Mouse (Mus musculus) limb, embryonic 12.5 days (tissue): ENCODE results near the gene Hdac5. TPM values are rescaled to one million over a fixed set of nuclear protein-coding genes. Genes with fewer than 3 reads are reported as not detected.

Experiments
- ATAC-seq: fragments of 200-750 bp; cut with Nextera tagmentation; 2 replicates; pipeline ENCODE4 v1.8.0; 2017; ENCODE audit warnings: low read depth, moderate TSS enrichment; ENCODE audit not compliant: insufficient number of reproducible peaks, insufficient read depth, low FRiP score, low TSS enrichment
- H3K27ac ChIP-seq: fragments of 300-500 bp; sonication (generic); 2 replicates; pipeline ENCODE4 v1.5.1; 2016; ENCODE audit warnings: mild to moderate bottlenecking, moderate library complexity
- H3K27me3 ChIP-seq: fragments of 300-500 bp; sonication (generic); 2 replicates; pipeline ENCODE4 v1.6.1; 2016; ENCODE audit warnings: mild to moderate bottlenecking, moderate library complexity
- H3K36me3 ChIP-seq: fragments of 300-500 bp; sonication (generic); 2 replicates; pipeline ENCODE4 v1.6.1; 2016; ENCODE audit warnings: mild to moderate bottlenecking, moderate library complexity
- H3K4me1 ChIP-seq: fragments of 300-500 bp; sonication (generic); replicated peaks from 2 replicates; pipeline ENCODE4 v1.6.1; 2016
- H3K4me2 ChIP-seq: fragments of 300-500 bp; sonication (generic); 2 replicates; pipeline ENCODE4 v1.6.1; 2016; ENCODE audit warnings: mild to moderate bottlenecking, moderate library complexity
- H3K4me3 ChIP-seq: fragments of 300-500 bp; sonication (generic); replicated peaks from 2 replicates; pipeline ENCODE4 v1.5.1; 2016; ENCODE audit warnings: mild to moderate bottlenecking
- H3K9ac ChIP-seq: fragments of 300-500 bp; sonication (generic); replicated peaks from 2 replicates; pipeline ENCODE4 v1.6.1; 2016; ENCODE audit warnings: mild to moderate bottlenecking, moderate library complexity
- H3K9me3 ChIP-seq: fragments of 300-500 bp; sonication (generic); 2 replicates; pipeline ENCODE4 v1.6.1; 2016; ENCODE audit warnings: mild to moderate bottlenecking, moderate library complexity
- WGBS: fragments of 180-500 bp; shearing (Covaris S2); methylation state at CpG from one replicate; pipeline ENCODE4 v1.1.7; 2016; 5-methylcytosine and 5-hydroxymethylcytosine counted together
- polyA plus RNA-seq: library from polyadenylated mRNA; unstranded; fragments of >200 nt; fragmentation: Nextera tagmentation; extraction: Ambion mirVana; gene quantifications from 2 replicates; pipeline ENCODE4 v1.2.1, GENCODE M21; 2016

The Hdac5 gene
- polyA plus RNA-seq, 1 experiment from 2014 or later = 58.1 TPM

DNA sequence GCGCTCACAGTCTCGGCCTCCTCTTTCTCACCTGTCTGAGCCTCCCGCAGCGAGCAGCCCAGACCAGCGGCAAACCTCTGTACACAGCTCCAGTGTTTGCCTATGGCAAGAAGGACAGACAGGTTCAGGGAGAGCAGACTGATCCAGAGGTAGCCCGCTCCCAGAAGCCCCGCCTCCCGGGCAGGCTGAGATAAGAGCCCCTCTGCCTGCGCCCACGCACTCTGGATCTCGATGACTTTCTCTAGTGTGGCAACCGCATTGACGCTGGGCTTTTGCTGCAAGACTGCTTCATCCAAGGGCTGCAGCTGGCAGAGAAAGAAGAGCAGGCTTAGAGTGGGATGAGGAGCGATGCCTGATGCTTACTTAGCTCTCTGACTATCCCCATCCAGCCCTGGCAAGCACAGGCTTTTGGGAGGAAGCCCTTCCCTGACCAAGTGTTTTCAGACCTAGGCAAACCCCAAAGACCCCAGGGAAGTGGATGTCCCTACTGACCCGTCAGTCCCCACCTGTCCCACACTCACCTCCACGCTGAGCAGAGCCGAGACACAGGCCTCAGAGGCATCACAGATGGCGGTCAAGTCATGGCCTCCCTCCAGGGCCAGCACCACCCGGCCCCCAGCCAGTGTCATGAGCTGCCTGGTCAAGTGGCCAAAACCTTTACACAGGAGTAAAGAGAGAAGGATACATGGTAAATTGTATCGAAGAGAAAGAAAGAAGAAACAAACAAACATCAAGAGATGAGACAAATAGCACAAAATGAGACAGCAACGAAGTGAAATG, 33.8 kb downstream of the Hdac5 start:
- ATAC-seq = no peak
- no peak overlapping the region for H3K4me3 ChIP-seq
- no peak overlapping the region for H3K9ac ChIP-seq
- WGBS = 90% methylated on average over 21 of the region's 21 CpGs
- no peak overlapping the region for H3K27ac ChIP-seq
- H3K9me3 ChIP-seq = no peaks in the 10 kb centered on the region
- no peak overlapping the region for H3K4me2 ChIP-seq
- peaks cover 11% of the 10 kb centered on the region for H3K4me1 ChIP-seq
- no peaks in the 10 kb centered on the region for H3K27me3 ChIP-seq
- peaks cover 91% of the 10 kb centered on the region for H3K36me3 ChIP-seq

DNA sequence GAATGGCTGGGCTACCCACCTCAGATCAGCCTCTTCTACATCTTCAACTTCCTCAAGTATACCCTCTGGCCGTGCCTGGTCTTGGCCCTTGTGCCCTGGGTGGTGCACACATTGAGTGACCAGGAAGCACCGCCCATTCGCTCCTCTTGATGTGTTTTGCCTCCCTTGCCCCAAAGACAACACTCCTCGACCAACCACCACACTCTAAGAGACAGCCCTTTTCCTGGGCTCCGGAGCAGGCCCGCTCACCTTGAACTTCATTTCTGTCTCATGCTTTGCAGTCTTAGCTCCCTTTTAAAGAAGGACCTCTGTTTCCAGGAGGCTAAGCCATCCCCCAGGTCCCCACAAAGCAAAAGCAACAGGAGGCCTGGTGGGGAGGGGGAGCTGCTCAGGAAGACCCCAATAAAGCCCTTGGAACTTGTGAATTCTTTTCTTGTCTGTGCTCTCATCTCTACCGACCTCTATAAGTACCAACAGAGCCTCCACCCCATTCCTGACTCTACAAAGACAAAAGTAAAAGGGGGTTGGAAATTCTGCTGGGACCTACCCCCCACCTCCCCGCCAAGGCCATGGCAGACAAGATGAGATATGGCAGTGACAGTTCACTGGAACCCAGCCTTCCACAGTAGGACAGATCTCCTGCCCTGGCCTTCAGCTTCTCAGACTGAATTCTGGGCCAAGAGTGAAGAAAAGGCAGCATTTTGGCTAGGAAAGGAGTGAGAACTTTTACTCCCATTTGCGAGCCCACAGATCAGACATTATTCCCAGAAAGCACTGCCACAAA, 36.1 kb downstream of the Hdac5 start:
- 85% methylated on average over 9 of the region's 9 CpGs for WGBS
- Histone ChIP-seq H3K27ac (no peak overlapping the region), H3K4me2 (no peak overlapping the region), H3K36me3 (peaks cover 67% of the 10 kb centered on the region), H3K27me3 (no peaks in the 10 kb centered on the region), H3K9me3 (no peaks in the 10 kb centered on the region), H3K9ac (no peak overlapping the region), H3K4me3 (no peak overlapping the region), H3K4me1 (peaks cover 17% of the 10 kb centered on the region)
- ATAC-seq = no peak

DNA sequence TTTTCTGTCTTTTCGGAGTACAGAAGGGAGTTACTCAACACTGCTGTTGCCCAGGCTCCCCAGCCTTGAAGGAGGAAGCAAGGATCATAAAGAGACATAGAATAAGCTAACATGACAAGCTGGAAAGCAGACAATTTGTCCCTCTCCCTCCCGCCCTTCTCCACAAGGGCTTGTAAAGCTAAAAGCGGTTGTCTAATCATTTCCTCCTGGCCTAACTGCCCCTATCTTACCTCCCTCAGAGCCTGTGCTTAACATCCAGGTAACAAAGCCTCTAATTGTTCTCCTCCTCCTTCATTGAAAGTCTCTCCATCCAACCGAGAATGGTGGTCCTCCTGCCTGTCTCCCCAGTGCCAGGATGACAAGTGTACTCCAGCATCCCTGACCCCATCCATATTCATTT, 39.1 kb downstream of the Hdac5 start:
- peak overlapping the region; percentile 42; the same call in 1 of the 2 replicates for H3K9ac ChIP-seq
- peaks cover 37% of the 10 kb centered on the region for H3K36me3 ChIP-seq
- H3K27ac ChIP-seq = peak overlapping the region; percentile 62
- peaks cover 17% of the 10 kb centered on the region for H3K4me1 ChIP-seq
- peak overlapping the region; percentile 88 for H3K4me2 ChIP-seq
- 36% methylated on average over 4 of the region's 4 CpGs for WGBS
- H3K4me3 ChIP-seq = peak overlapping the region; percentile 62
- no peaks in the 10 kb centered on the region for H3K9me3 ChIP-seq
- H3K27me3 ChIP-seq = no peaks in the 10 kb centered on the region
- no peak for ATAC-seq

DNA sequence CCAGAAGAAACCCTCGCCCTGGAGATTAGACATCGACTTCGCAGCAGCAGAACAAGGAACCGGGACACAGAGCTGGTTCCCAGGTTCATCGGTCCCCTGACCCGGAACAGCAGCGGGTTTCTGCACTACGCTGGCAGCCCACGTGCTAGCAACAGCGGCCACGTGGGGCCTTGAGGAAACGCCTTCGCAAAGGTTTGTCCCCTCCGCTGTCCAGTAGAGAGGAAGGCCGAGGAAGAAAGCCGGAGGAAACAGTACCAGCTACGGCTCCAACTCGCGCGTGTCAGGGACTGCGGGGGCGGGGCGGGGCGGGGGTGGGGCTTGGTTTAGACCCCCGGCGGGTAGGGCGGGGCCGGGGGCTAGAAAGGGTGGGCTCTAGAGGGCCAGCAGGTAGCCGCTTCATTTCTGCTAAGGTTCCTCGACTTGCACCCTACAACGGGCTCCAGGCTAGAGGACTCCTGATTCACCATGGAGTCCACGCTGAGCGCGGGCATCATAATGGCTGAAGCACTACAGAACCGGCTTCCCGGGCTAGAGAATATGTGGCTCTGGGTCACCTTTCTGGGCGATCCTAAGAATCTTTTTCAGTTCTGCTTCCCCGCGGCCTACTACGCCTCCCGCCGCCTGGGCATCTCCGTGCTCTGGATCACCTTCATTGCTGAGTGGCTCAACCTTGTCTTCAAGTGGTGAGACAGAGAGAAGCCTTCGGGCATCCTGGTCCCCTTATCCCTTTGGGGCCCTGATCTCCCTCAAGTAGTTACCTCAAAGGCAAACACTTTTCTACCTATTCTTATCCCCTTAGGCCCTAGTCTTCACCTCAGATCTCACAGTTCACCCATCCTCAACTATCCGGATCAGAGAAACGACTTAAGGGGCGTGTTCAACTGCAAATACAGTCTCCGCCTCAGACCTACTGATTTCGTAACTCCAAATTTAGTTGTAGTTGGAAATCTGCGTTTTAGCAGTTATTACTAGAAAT, 40.2 kb downstream of the Hdac5 start, which contains the start of gene G6pc3:
Gene G6pc3 (plus strand): TSS at position 160 of the 976 bp plus-strand sequence.
- Histone ChIP-seq H3K27ac (peak within 1 kb of the TSS; percentile 79), H3K9ac (peak within 1 kb of the TSS; percentile 66), H3K4me1 (peaks cover 17% of the 10 kb centered on the region), H3K9me3 (no peaks in the 10 kb centered on the region), H3K27me3 (no peaks in the 10 kb centered on the region), H3K4me3 (peak within 1 kb of the TSS; percentile 62), H3K36me3 (peaks cover 26% of the 10 kb centered on the region), H3K4me2 (peak within 1 kb of the TSS; percentile 88)
- 3% methylated on average over 49 of the region's 50 CpGs for WGBS
- peak; percentile 84 for ATAC-seq

DNA sequence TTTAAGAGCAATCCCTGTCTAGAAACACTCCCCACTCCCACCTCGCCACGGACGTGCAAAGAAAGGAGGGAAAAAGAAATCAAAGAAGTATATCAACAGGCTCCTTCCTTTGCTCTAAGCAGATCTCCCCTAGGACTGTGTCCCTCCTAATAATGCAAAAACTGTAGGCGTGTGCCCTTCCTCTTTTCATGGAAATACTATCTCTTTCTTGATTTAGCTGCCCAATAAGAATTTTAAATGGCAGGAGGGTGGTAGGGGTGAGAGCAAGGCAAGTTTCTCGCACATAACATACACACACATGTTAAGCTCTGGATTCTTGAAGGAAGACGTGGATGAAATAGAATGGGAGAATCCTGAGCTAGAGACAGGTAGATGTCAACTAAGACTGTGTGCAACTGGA, 41.0 kb downstream of the Hdac5 start:
- Histone ChIP-seq H3K4me1 (peaks cover 21% of the 10 kb centered on the region), H3K4me2 (peak overlapping the region; percentile 88), H3K36me3 (peaks cover 19% of the 10 kb centered on the region), H3K4me3 (peak overlapping the region; percentile 62), H3K27ac (no peak overlapping the region; the same call in 1 of the 2 replicates), H3K9me3 (no peaks in the 10 kb centered on the region), H3K27me3 (no peaks in the 10 kb centered on the region), H3K9ac (peak overlapping the region; percentile 66; the same call in 1 of the 2 replicates)
- WGBS = 69% methylated on average over 6 of the region's 6 CpGs
- ATAC-seq = no peak

DNA sequence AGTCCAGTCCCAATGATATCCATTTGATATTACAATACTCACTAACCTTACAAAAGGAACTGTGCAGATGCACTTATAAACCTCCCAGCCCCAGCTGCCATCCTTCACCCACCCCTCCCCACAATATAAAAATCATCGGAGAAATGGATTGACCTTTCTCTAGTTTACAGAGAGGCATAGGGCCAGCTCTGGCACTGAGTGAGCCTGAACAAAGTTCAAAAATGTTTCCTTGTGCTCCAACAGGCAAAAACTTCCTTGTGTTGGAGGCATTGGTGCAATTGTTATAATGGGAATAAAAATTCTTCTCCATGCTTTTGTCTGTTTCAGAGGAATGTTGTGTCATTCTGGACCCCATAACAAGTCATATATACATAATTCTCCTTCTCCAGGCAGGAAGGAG, 43.7 kb downstream of the Hdac5 start:
- H3K9ac ChIP-seq = no peak overlapping the region
- H3K36me3 ChIP-seq = peaks cover 13% of the 10 kb centered on the region
- no peak overlapping the region for H3K4me3 ChIP-seq
- H3K9me3 ChIP-seq = no peaks in the 10 kb centered on the region
- peaks cover 30% of the 10 kb centered on the region for H3K4me1 ChIP-seq
- 92% methylated on average over 1 of the region's 1 CpGs for WGBS
- H3K27ac ChIP-seq = no peak overlapping the region
- H3K4me2 ChIP-seq = no peak overlapping the region
- no peaks in the 10 kb centered on the region for H3K27me3 ChIP-seq
- no peak for ATAC-seq

DNA sequence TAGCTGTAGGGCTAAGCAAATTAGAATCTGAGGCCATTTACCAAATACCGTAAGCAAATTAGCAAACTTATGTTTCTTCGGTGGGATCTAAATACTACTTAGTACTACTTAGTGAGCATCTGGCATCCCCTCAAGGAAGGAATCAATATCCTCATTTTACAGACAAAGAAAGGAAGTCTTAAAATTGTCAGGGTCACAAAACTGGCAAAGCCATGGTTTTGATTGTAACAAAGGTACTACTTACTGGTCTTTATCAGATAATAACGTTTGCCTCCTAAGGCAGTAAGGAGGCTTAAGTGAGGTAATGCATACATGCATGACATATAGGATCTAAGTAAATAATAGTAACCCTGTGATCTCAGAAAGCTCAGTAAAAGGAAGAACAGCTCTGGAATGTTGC, 44.3 kb downstream of the Hdac5 start:
- Histone ChIP-seq H3K36me3 (peaks cover 19% of the 10 kb centered on the region), H3K4me1 (peaks cover 25% of the 10 kb centered on the region), H3K27me3 (no peaks in the 10 kb centered on the region), H3K4me2 (peak overlapping the region; percentile 68), H3K4me3 (peak overlapping the region; percentile 68), H3K9me3 (no peaks in the 10 kb centered on the region), H3K27ac (no peak overlapping the region), H3K9ac (no peak overlapping the region)
- ATAC-seq = no peak
- 61% methylated on average over 3 of the region's 3 CpGs for WGBS

DNA sequence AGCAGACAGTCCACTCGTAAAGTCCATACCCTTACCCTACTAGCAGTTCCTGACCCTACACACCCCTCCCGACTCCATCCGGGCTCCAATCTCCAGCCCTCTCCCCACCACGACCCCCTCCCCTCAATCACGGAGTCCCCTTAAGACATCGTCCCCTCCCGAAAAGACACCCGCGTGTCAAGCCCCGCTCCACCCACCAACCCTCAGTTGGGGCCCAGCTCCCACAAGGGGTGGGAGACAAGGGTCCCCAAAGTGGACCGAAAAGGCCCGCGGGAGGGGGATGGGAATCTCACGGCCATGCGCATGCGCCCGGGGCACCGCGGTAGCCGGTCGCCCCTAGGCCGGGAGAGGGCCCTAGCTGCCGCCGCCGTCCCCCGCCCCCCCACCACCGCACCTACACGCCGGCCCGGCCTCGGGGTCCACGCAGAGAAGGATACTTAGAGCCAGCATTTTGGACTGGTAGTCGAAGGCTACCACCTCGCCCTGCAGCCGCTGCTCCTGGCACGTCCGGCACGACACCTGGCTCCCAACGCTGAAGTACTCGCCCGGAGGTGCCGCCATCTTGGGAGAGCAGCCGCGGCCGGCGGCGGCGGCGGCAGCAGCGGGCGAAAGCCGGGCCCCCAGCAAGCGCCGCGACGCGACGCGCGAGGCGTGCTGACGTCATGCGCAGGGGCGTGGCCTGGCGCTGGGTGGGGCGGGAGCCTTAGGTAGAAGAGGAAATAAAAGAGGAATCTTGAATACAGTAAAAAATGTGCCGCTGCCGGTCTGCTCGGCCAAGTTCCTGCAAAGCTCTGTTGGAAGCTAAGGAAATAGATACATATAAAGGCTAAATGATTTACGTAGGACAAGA, 45.1 kb downstream of the Hdac5 start, which contains the start of gene Lsm12:
Gene Lsm12 (minus strand): TSS at position 651 of the 850 bp plus-strand sequence.
- Histone ChIP-seq H3K4me2 (peak within 1 kb of the TSS; percentile 68), H3K4me3 (peak within 1 kb of the TSS; percentile 68), H3K27me3 (no peaks in the 10 kb centered on the region), H3K4me1 (peaks cover 20% of the 10 kb centered on the region), H3K9me3 (no peaks in the 10 kb centered on the region), H3K36me3 (peaks cover 27% of the 10 kb centered on the region), H3K9ac (peak within 1 kb of the TSS; percentile 90), H3K27ac (peak within 1 kb of the TSS; percentile 92)
- under 1% methylated on average over 70 of the region's 70 CpGs for WGBS
- ATAC-seq = peak; percentile 82

DNA sequence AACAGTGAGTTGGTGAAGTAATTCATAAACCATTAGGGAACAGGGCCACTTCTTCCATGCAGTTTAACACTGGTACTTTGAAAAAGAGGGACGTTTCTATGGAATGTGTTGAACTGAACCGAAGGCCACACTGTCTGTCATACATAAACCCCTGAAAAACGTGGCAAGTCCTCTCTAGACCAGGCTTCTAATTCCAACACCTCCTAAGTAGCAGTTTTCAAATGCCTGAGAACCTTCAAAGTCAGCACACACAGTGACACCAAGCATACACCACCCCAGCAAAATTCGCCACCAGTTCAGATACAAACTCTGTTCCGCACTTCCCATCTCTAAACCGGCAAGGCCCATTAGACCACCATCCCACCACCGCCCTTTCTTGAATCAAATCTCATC, 45.7 kb downstream of the Hdac5 start:
- Histone ChIP-seq H3K27me3 (no peaks in the 10 kb centered on the region), H3K4me1 (peaks cover 19% of the 10 kb centered on the region), H3K4me3 (peak overlapping the region; percentile 68), H3K9ac (peak overlapping the region; percentile 90), H3K9me3 (no peaks in the 10 kb centered on the region), H3K27ac (peak overlapping the region; percentile 92), H3K4me2 (peak overlapping the region; percentile 68), H3K36me3 (peaks cover 33% of the 10 kb centered on the region)
- 5% methylated on average over 7 of the region's 7 CpGs for WGBS
- ATAC-seq = no peak

DNA sequence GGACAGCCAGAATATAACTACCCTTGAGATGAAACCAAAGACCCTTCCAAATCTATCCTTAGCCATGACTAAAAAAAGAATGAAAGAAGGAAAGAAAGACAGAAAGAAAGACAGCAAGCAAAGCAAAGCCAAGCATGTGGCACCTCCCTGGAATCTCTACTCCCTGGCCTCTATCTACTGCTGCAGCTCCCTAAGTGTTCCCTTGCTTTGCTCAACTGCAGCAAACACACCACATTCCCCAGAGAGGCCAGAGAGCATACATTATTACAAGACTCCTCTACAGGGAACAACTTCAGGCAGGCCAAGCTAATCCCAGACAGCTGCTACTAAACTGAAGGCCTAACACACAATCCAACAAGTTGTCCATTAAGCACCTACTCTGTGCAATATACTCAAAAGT, 50.1 kb downstream of the Hdac5 start:
- H3K9me3 ChIP-seq = no peaks in the 10 kb centered on the region
- H3K4me1 ChIP-seq = peaks cover 15% of the 10 kb centered on the region
- peaks cover 69% of the 10 kb centered on the region for H3K36me3 ChIP-seq
- no peaks in the 10 kb centered on the region for H3K27me3 ChIP-seq
- no peak overlapping the region for H3K9ac ChIP-seq
- H3K27ac ChIP-seq = no peak overlapping the region
- no peak overlapping the region for H3K4me3 ChIP-seq
- no peak for ATAC-seq
- H3K4me2 ChIP-seq = no peak overlapping the region
